9 mouse cellular contexts compared by ENCODE assay signal in genomic region chr14:120388818-120389691, GRCm38 (mm10).
DNase-seq lines count a peak whose midpoint lies in the region; ATAC-seq and TF ChIP-seq lines count a peak whose summit lies in the region.
"Had no signal": no experiment of that assay in that cellular context is flagged by ENCODE, and none has a peak within 500 bp of the region (broad histone marks: within the 10 kb centered on the region; RNA-seq: fewer than 3 reads in every experiment).

No protein-coding gene starts in this region.

- H3K9ac ChIP-seq in intestine, embryonic 14.5 days (ENCODE audit: low read length) = no peak overlapping the region
- H3K9ac ChIP-seq in intestine, postnatal 0 days (ENCODE audit: low read depth, low read length) = no peak overlapping the region
- peak overlapping the region; percentile 75 for H3K9ac ChIP-seq in forebrain, postnatal 0 days
- H3K9ac ChIP-seq in limb, embryonic 14.5 days (ENCODE audit: low read depth, low read length, severe bottlenecking) = peak overlapping the region; percentile 36; the same call in 1 of the 2 replicates
- peak overlapping the region; percentile 52 for H3K9ac ChIP-seq in neural tube, embryonic 15.5 days (replicated peaks)

- peak overlapping the region; percentile 30 for H3K4me2 ChIP-seq in intestine, embryonic 14.5 days (ENCODE audit: low read length)
- H3K4me2 ChIP-seq in intestine, postnatal 0 days (replicated peaks; ENCODE audit: low read depth) = no peak overlapping the region
- peak overlapping the region; percentile 71 for H3K4me2 ChIP-seq in forebrain, postnatal 0 days (ENCODE audit: low read depth)
- peak overlapping the region; percentile 32 for H3K4me2 ChIP-seq in limb, embryonic 14.5 days (replicated peaks; ENCODE audit: low read depth, low read length, severe bottlenecking)
- peak overlapping the region; percentile 64 for H3K4me2 ChIP-seq in neural tube, embryonic 15.5 days

- WGBS in intestine, embryonic 14.5 days = 25% methylated on average over 38 of the region's 38 CpGs
- WGBS in intestine, postnatal 0 days = 50% methylated on average over 38 of the region's 38 CpGs
- WGBS in forebrain, postnatal 0 days = 4% methylated on average over 37 of the region's 38 CpGs
- 12% methylated on average over 37 of the region's 38 CpGs for WGBS in limb, embryonic 14.5 days
- 7% methylated on average over 34 of the region's 38 CpGs for WGBS in neural tube, embryonic 15.5 days

- H3K4me3 ChIP-seq in intestine, embryonic 14.5 days (ENCODE audit: low read depth, low read length) = no peak overlapping the region
- H3K4me3 ChIP-seq in intestine, postnatal 0 days (ENCODE audit: low read depth, low read length) = no peak overlapping the region
- peak overlapping the region; percentile 39 for H3K4me3 ChIP-seq in forebrain, postnatal 0 days (ENCODE audit: low read depth, low read length)
- no peak overlapping the region; the same call in 1 of the 2 replicates for H3K4me3 ChIP-seq in limb, embryonic 14.5 days (replicated peaks; ENCODE audit: low read length)
- H3K4me3 ChIP-seq in neural tube, embryonic 15.5 days (replicated peaks) = peak overlapping the region; percentile 39

- peaks cover 29% of the 10 kb centered on the region for H3K36me3 ChIP-seq in intestine, embryonic 14.5 days (ENCODE audit: control insufficient read depth, insufficient read depth, low read length)
- peaks cover 48% of the 10 kb centered on the region for H3K36me3 ChIP-seq in intestine, postnatal 0 days (ENCODE audit: control insufficient read depth, insufficient read depth)
- H3K36me3 ChIP-seq in forebrain, postnatal 0 days (ENCODE audit: insufficient read depth) = no peaks in the 10 kb centered on the region
- peaks cover 61% of the 10 kb centered on the region for H3K36me3 ChIP-seq in limb, embryonic 14.5 days (ENCODE audit: control insufficient read depth, insufficient read depth, low read length)
- H3K36me3 ChIP-seq in neural tube, embryonic 15.5 days = peaks cover 4% of the 10 kb centered on the region; the same call in 1 of the 2 replicates

- H3K27me3 ChIP-seq in intestine, embryonic 14.5 days (replicated peaks; ENCODE audit: control insufficient read depth, insufficient read depth, low read length) = no peaks in the 10 kb centered on the region
- no peaks in the 10 kb centered on the region for H3K27me3 ChIP-seq in intestine, postnatal 0 days (replicated peaks; ENCODE audit: control insufficient read depth, insufficient read depth, low read length)
- no peaks in the 10 kb centered on the region for H3K27me3 ChIP-seq in forebrain, postnatal 0 days (ENCODE audit: insufficient read depth, low read length)
- no peaks in the 10 kb centered on the region for H3K27me3 ChIP-seq in limb, embryonic 14.5 days (ENCODE audit: control insufficient read depth, insufficient read depth, low read length)
- no peaks in the 10 kb centered on the region for H3K27me3 ChIP-seq in neural tube, embryonic 15.5 days (replicated peaks)

- DNase-seq in intestine, embryonic 14.5 days (ENCODE audit: low spot score) = no peak
- peak; percentile 68 for DNase-seq in cerebellum, adult 11-12 months
- peak; percentile 72 for DNase-seq in forebrain, postnatal 0 days
- no peak for DNase-seq in limb, embryonic 14.5 days (ENCODE audit: low spot score)
- no peak for DNase-seq in gastrocnemius, postnatal 10 days

- no peak overlapping the region for H3K27ac ChIP-seq in intestine, embryonic 14.5 days (ENCODE audit: low read depth)
- H3K27ac ChIP-seq in intestine, postnatal 0 days (ENCODE audit: low read depth, low read length) = no peak overlapping the region
- H3K27ac ChIP-seq in forebrain, postnatal 0 days (ENCODE audit: low read depth, low read length) = peak overlapping the region; percentile 54
- 0 out of 2 replicates have a peak overlapping the region, but pooled peaks have one; percentile 46 for H3K27ac ChIP-seq in limb, embryonic 14.5 days (replicated peaks; ENCODE audit: low read depth, low read length)
- peak overlapping the region; percentile 63 for H3K27ac ChIP-seq in neural tube, embryonic 15.5 days (replicated peaks)

- H3K4me1 ChIP-seq in intestine, embryonic 14.5 days (replicated peaks; ENCODE audit: control insufficient read depth, insufficient read depth, low read length) = peaks cover 2% of the 10 kb centered on the region; the same call in 1 of the 2 replicates
- H3K4me1 ChIP-seq in intestine, postnatal 0 days (replicated peaks; ENCODE audit: control insufficient read depth, insufficient read depth, low read length) = no peaks in the 10 kb centered on the region
- peaks cover 19% of the 10 kb centered on the region for H3K4me1 ChIP-seq in forebrain, postnatal 0 days (ENCODE audit: insufficient read depth)
- peaks cover 8% of the 10 kb centered on the region for H3K4me1 ChIP-seq in limb, embryonic 14.5 days (ENCODE audit: control insufficient read depth, insufficient read depth, low read length)
- H3K4me1 ChIP-seq in neural tube, embryonic 15.5 days = peaks cover 10% of the 10 kb centered on the region

- no peak for TF ChIP-seq POLR2A in limb, embryonic 14.5 days (IDR thresholded peaks at IDR 0.05; ENCODE audit: borderline replicate concordance, extremely low read depth, insufficient read depth, insufficient read length)

- TF ChIP-seq CTCF in intestine, postnatal 0 days (IDR thresholded peaks at IDR 0.05; ENCODE audit: low read depth) = no peak
- TF ChIP-seq CTCF in forebrain, postnatal 0 days (IDR thresholded peaks at IDR 0.05; ENCODE audit: low read depth) = 0 out of 2 replicates have a peak, but pooled peaks have one; percentile 1

- peaks cover 4% of the 10 kb centered on the region; the same call in 1 of the 2 replicates for H3K9me3 ChIP-seq in intestine, embryonic 14.5 days (ENCODE audit: control insufficient read depth, low read length)
- H3K9me3 ChIP-seq in intestine, postnatal 0 days (ENCODE audit: control insufficient read depth) = peaks cover 3% of the 10 kb centered on the region; the same call in 1 of the 2 replicates
- H3K9me3 ChIP-seq in forebrain, postnatal 0 days (ENCODE audit: low read length) = no peaks in the 10 kb centered on the region
- 0 out of 2 replicates have a peak, but pooled peaks cover 3% of the 10 kb centered on the region for H3K9me3 ChIP-seq in limb, embryonic 14.5 days (ENCODE audit: control insufficient read depth, low read length)
- H3K9me3 ChIP-seq in neural tube, embryonic 15.5 days (replicated peaks) = no peaks in the 10 kb centered on the region
- H3K9me3 ChIP-seq: G1E had no signal

- ATAC-seq in intestine, embryonic 14.5 days (replicated peaks; ENCODE audit: low FRiP score, low TSS enrichment, low read depth) = no peak
- no peak for ATAC-seq in intestine, postnatal 0 days
- ATAC-seq in forebrain, postnatal 0 days = peak; percentile 59
- peak; percentile 58 for ATAC-seq in limb, embryonic 14.5 days (ENCODE audit: low FRiP score, low read depth)
- peak; percentile 78 for ATAC-seq in neural tube, embryonic 15.5 days (ENCODE audit: low FRiP score)
- ATAC-seq in megakaryocyte progenitor cell, adult 5-6 weeks (replicated peaks; ENCODE audit: poor library complexity) = no peak

Comparison
In these comparisons a context has a peak if more than half of its experiments do, and no peak if none do; other contexts are left out.
1. ATAC-seq: peak in forebrain, postnatal 0 days (single experiment), limb, embryonic 14.5 days (single experiment) and neural tube, embryonic 15.5 days (single experiment); none in intestine, embryonic 14.5 days (single experiment), intestine, postnatal 0 days (single experiment) and megakaryocyte progenitor cell, adult 5-6 weeks (single experiment).
2. DNase-seq: peak in cerebellum, adult 11-12 months (single experiment) and forebrain, postnatal 0 days (single experiment); none in intestine, embryonic 14.5 days (single experiment), limb, embryonic 14.5 days (single experiment) and gastrocnemius, postnatal 10 days (single experiment).
3. H3K27ac ChIP-seq: peak in forebrain, postnatal 0 days (single experiment), limb, embryonic 14.5 days (single experiment) and neural tube, embryonic 15.5 days (single experiment); none in intestine, embryonic 14.5 days (single experiment) and intestine, postnatal 0 days (single experiment).
4. H3K4me3 ChIP-seq: peak in forebrain, postnatal 0 days (single experiment) and neural tube, embryonic 15.5 days (single experiment); none in intestine, embryonic 14.5 days (single experiment), intestine, postnatal 0 days (single experiment) and limb, embryonic 14.5 days (single experiment).
5. H3K9ac ChIP-seq: peak in forebrain, postnatal 0 days (single experiment), limb, embryonic 14.5 days (single experiment) and neural tube, embryonic 15.5 days (single experiment); none in intestine, embryonic 14.5 days (single experiment) and intestine, postnatal 0 days (single experiment).